Mouse (Mus musculus): ENCODE measurements at regions not wholly inside any gene's neighbourhood (a gene's known extent, or its start where the extent isn't known, plus 50 kb on each side); places are given as distances from the start of the nearest gene placed in this dataset.

DNA sequence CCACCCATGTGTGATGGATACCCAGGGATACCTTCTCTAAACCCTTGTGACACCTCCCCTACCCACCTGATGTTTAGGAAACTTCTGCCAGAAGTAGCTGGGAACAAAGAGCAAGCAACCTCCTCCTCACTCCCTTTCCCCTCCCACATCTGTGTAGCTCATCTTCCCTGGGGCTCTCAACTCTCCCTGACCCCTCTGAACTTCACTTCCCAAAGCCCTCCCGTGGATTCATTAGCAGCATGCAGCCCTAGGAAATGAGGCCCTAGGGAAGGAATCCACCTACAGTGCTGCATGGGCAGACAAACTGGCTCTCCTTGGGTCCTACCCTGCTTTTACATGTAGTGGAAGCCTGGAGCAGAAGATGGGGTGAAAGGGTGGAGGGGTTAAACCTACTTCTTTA lies 370.6 kb downstream of the Gm9195 start:
- no peak for DNase-seq (ENCODE audit: extremely low read depth)
- Histone ChIP-seq H3K4me3 (replicated peaks in 1 of 3; ENCODE audit: low read depth in 2 of 3, low read length in 2 of 3, poor library complexity in 1 of 3) (no peak overlapping the region), H3K79me2 (replicated peaks; ENCODE audit: control insufficient read depth, extremely low read depth, insufficient read depth, poor library complexity, severe bottlenecking) (no peaks in the 10 kb centered on the region), H3K9ac (ENCODE audit: insufficient read depth, low read depth) (no peak overlapping the region), H3K4me2 (ENCODE audit: insufficient read depth, low read depth, poor library complexity, severe bottlenecking) (no peak overlapping the region), H3K4me1 (ENCODE audit: control insufficient read depth in 1 of 2, insufficient read depth in 2 of 2) (no peaks in the 10 kb centered on the region), H3K36me3 (replicated peaks in 1 of 2; ENCODE audit: control insufficient read depth in 1 of 2, insufficient read depth in 1 of 2, low read length in 1 of 2) (no peaks in the 10 kb centered on the region), H3K27ac (ENCODE audit: insufficient read depth, low read depth) (no peak overlapping the region), H3K9me3 (replicated peaks; ENCODE audit: low read length) (peaks cover 3% of the 10 kb centered on the region), H3K27me3 (replicated peaks) (peaks cover 58% of the 10 kb centered on the region)
- in situ Hi-C loops (cut with MboI; ENCODE audit: low pct_ligation_motif_present, low pct_unique_long_range_greater_than_20kb, low sequenced_read_pairs): no loop called here
- TF ChIP-seq EP300 (IDR thresholded peaks at IDR 0.05; ENCODE audit: low read length) (no peak), CHD1 (IDR thresholded peaks at IDR 0.05; ENCODE audit: low read depth, low read length) (no peak), ELF1 (IDR thresholded peaks at IDR 0.05; ENCODE audit: low read depth, low read length) (no peak), USF1 (IDR thresholded peaks at IDR 0.05; ENCODE audit: low read depth, low read length) (no peak), BHLHE40 (IDR thresholded peaks at IDR 0.05; ENCODE audit: low read depth, low read length) (no peak), ETS1 (conservative IDR thresholded peaks at IDR 0.05; ENCODE audit: low read depth, low read length) (no peak), JUND (conservative IDR thresholded peaks at IDR 0.05; ENCODE audit: low read depth, low read length) (no peak)
- dilution Hi-C loops (cut with MboI; ENCODE audit: extremely low pct_ligation_motif_present, extremely low pct_unique_long_range_greater_than_20kb, low sequenced_read_pairs): no loop called here

- no peak overlapping the region for H3K27ac ChIP-seq (ENCODE audit: insufficient read depth, low read depth)
- no peak overlapping the region for H3K4me2 ChIP-seq (ENCODE audit: insufficient read depth, low read depth, poor library complexity, severe bottlenecking)
- H3K27me3 ChIP-seq (replicated peaks): peaks cover 63% of the 10 kb centered on the region
- dilution Hi-C loops (cut with MboI; ENCODE audit: extremely low pct_ligation_motif_present, extremely low pct_unique_long_range_greater_than_20kb, low sequenced_read_pairs) (no loop called here), in situ Hi-C loops (cut with MboI; ENCODE audit: low pct_ligation_motif_present, low pct_unique_long_range_greater_than_20kb, low sequenced_read_pairs) (no loop called here)
- no peak for DNase-seq (ENCODE audit: extremely low read depth)
- no peaks in the 10 kb centered on the region for H3K36me3 ChIP-seq (replicated peaks in 1 of 2; ENCODE audit: control insufficient read depth in 1 of 2, insufficient read depth in 1 of 2, low read length in 1 of 2)
- H3K4me3 ChIP-seq (replicated peaks in 1 of 3; ENCODE audit: low read depth in 2 of 3, low read length in 2 of 3, poor library complexity in 1 of 3): no peak overlapping the region
- no peaks in the 10 kb centered on the region for H3K79me2 ChIP-seq (replicated peaks; ENCODE audit: control insufficient read depth, extremely low read depth, insufficient read depth, poor library complexity, severe bottlenecking)
- no peak overlapping the region for H3K9ac ChIP-seq (ENCODE audit: insufficient read depth, low read depth)
- H3K9me3 ChIP-seq (replicated peaks; ENCODE audit: low read length): no peaks in the 10 kb centered on the region
- TF ChIP-seq KAT2A (IDR thresholded peaks at IDR 0.05; ENCODE audit: insufficient replicate concordance, low read length) (no peak), POLR2AphosphoS2 (IDR thresholded peaks at IDR 0.05; ENCODE audit: low read depth, low read length) (no peak), MAFK (IDR thresholded peaks at IDR 0.05; ENCODE audit: insufficient replicate concordance, low read length) (no peak), UBTF (IDR thresholded peaks at IDR 0.05; ENCODE audit: low read depth, low read length) (no peak), ZKSCAN1 (IDR thresholded peaks at IDR 0.05; ENCODE audit: borderline replicate concordance, low read depth, low read length) (no peak), JUND (conservative IDR thresholded peaks at IDR 0.05; ENCODE audit: low read depth, low read length) (no peak), ZNF384 (IDR thresholded peaks at IDR 0.05; ENCODE audit: low read depth, low read length) (no peak), PAX5 (IDR thresholded peaks at IDR 0.05; ENCODE audit: low read length) (no peak), BHLHE40 (IDR thresholded peaks at IDR 0.05; ENCODE audit: low read depth, low read length) (no peak), CHD2 (IDR thresholded peaks at IDR 0.05; ENCODE audit: low read length) (no peak), MAZ (IDR thresholded peaks at IDR 0.05; ENCODE audit: low read depth, low read length) (no peak), SIN3A (IDR thresholded peaks at IDR 0.05; ENCODE audit: low read length) (no peak), SMC3 (IDR thresholded peaks at IDR 0.05; ENCODE audit: low read depth, low read length) (no peak), MAX (IDR thresholded peaks at IDR 0.05; ENCODE audit: low read length) (no peak), ZMIZ1 (IDR thresholded peaks at IDR 0.05; ENCODE audit: low read depth, low read length) (no peak), NELFE (IDR thresholded peaks at IDR 0.05; ENCODE audit: low read depth, low read length) (no peak), CTCF (conservative IDR thresholded peaks at IDR 0.05 in 1 of 2, IDR thresholded peaks at IDR 0.05 in 1 of 2; ENCODE audit: low read depth in 2 of 2, low read length in 2 of 2) (no peak), RAD21 (IDR thresholded peaks at IDR 0.05; ENCODE audit: low read depth, low read length) (no peak)
- no peaks in the 10 kb centered on the region for H3K4me1 ChIP-seq (ENCODE audit: control insufficient read depth in 1 of 2, insufficient read depth in 2 of 2)
These were observed 374.8 kb downstream of the Gm9195 start for GRCm38 (mm10) chr14:72116842-72117241.
